Mouse (Mus musculus) kidney, postnatal 0 days (tissue): Measurements from ENCODE around the gene Rpgr. TPM values are rescaled to one million over a fixed set of nuclear protein-coding genes. Genes with fewer than 3 reads are reported as not detected.

Experiments
- ATAC-seq: fragments of 200-750 bp; cut with Nextera tagmentation; replicated peaks from 2 replicates; pipeline ENCODE4 v1.8.0; 2017; ENCODE audit warnings: low read depth, moderate number of reproducible peaks, moderate TSS enrichment, moderate library complexity; ENCODE audit not compliant: low FRiP score
- DNase-seq: peaks from one replicate; pipeline ENCODE4 v3.0.0-alpha.2; 2016; ENCODE audit warnings: low spot score
- H3K27ac ChIP-seq: fragments of 300-500 bp; sonication (generic); 2 replicates; pipeline ENCODE4 v1.5.1; 2014; ENCODE audit warnings: mild to moderate bottlenecking
- H3K27me3 ChIP-seq: fragments of 300-500 bp; sonication (generic); 2 replicates; pipeline ENCODE4 v1.6.1; 2014; ENCODE audit warnings: low read length, mixed read lengths; ENCODE audit not compliant: insufficient read depth
- H3K36me3 ChIP-seq: fragments of 300-500 bp; sonication (generic); 2 replicates; pipeline ENCODE4 v1.6.1; 2014; ENCODE audit warnings: low read length, mixed read lengths; ENCODE audit not compliant: insufficient read depth
- H3K4me1 ChIP-seq: fragments of 300-500 bp; sonication (generic); replicated peaks from 2 replicates; pipeline ENCODE4 v1.6.1; 2014; ENCODE audit warnings: antibody characterized with exemption, low read length, mixed read lengths; ENCODE audit not compliant: insufficient read depth
- H3K4me2 ChIP-seq: fragments of 300-500 bp; sonication (generic); 2 replicates; pipeline ENCODE4 v1.6.1; 2014; ENCODE audit warnings: mild to moderate bottlenecking, low read length, moderate library complexity, mixed read lengths
- H3K4me3 ChIP-seq: fragments of 300-500 bp; sonication (generic); replicated peaks from 2 replicates; pipeline ENCODE4 v1.5.1; 2014; ENCODE audit warnings: low read depth, low read length
- H3K9ac ChIP-seq: fragments of 300-500 bp; sonication (generic); 2 replicates; pipeline ENCODE4 v1.6.1; 2014; ENCODE audit warnings: low read depth, low read length
- H3K9me3 ChIP-seq: fragments of 300-500 bp; sonication (generic); replicated peaks from 2 replicates; pipeline ENCODE4 v1.6.1; 2016; ENCODE audit warnings: low read length, inconsistent platforms, mixed read lengths
- CTCF ChIP-seq: IDR thresholded peaks from 2 replicates; pipeline ENCODE4 v1.5.1; 2016; ENCODE audit warnings: antibody characterized with exemption, low read depth, mild to moderate bottlenecking, moderate library complexity
- WGBS: fragments of 180-500 bp; shearing (Covaris S2); extraction: QIAGEN DNeasy Blood & Tissue Kit; methylation state at CpG from one replicate; pipeline ENCODE4 v1.1.7; 2014; 5-methylcytosine and 5-hydroxymethylcytosine counted together
- polyA plus RNA-seq: library from polyadenylated mRNA; unstranded; fragments of >200 nt; fragmentation: Nextera tagmentation; extraction: Ambion mirVana; gene quantifications from 2 replicates; pipeline ENCODE4 v1.2.1, GENCODE M21; 2015

Rpgr gene
- polyA plus RNA-seq, result 16.8 and 17.2 TPM in 2 replicates

- Histone ChIP-seq H3K36me3 (no peaks in the 10 kb centered on the region), H3K27ac (peak within 1 kb of the TSS; percentile 75), H3K9ac (peak within 1 kb of the TSS; percentile 49), H3K4me2 (peak within 1 kb of the TSS; percentile 40), H3K27me3 (no peaks in the 10 kb centered on the region), H3K4me3 (peak within 1 kb of the TSS; percentile 45), H3K9me3 (no peaks in the 10 kb centered on the region), H3K4me1 (no peaks in the 10 kb centered on the region)
- peak; percentile 82 for TF ChIP-seq CTCF
- DNase-seq (peak; percentile 91), ATAC-seq (peak; percentile 99)
- WGBS, result 24% methylated on average over 47 of the region's 47 CpGs
Measured at GRCm38 (mm10) chrX:10216410-10216949, at the start of gene Rpgr. TSS of gene Rpgr (minus strand) at chrX:10216920.

- H3K9me3 ChIP-seq, result no peaks in the 10 kb centered on the region
- no peak overlapping the region for H3K27ac ChIP-seq
- no peak overlapping the region for H3K4me2 ChIP-seq
- no peaks in the 10 kb centered on the region for H3K4me1 ChIP-seq
- DNase-seq, result no peak
- no peak overlapping the region for H3K4me3 ChIP-seq
- 73% methylated on average over 5 of the region's 5 CpGs for whole genome bisulfite sequencing
- ATAC-seq, result no peak
- no peak overlapping the region for H3K9ac ChIP-seq
- H3K36me3 ChIP-seq, result no peaks in the 10 kb centered on the region
- H3K27me3 ChIP-seq, result no peaks in the 10 kb centered on the region
- no peak for TF ChIP-seq CTCF
Measured at GRCm38 (mm10) chrX:10258260-10258659, 41.5 kb upstream of the Rpgr start.

GRCm38 (mm10) chrX:10257774-10258173 is 41.1 kb upstream of the Rpgr start:
- WGBS, result 74% methylated on average over 1 of the region's 1 CpGs
- no peak for ATAC-seq

GRCm38 (mm10) chrX:10251852-10252504 is 35.3 kb upstream of the Rpgr start, which contains the start of gene Otc:
TSS of gene Otc (plus strand) at chrX:10252305.
- no peak for DNase-seq
- no peaks in the 10 kb centered on the region for H3K4me1 ChIP-seq
- no peak within 1 kb of the TSS for H3K27ac ChIP-seq

More at GRCm38 (mm10) chrX:10257774-10258173, 41.1 kb upstream of the Rpgr start:
- H3K9ac ChIP-seq, result no peak overlapping the region
- TF ChIP-seq CTCF, result no peak
- no peak overlapping the region for H3K4me3 ChIP-seq
- H3K4me1 ChIP-seq, result no peaks in the 10 kb centered on the region
- H3K4me2 ChIP-seq, result no peak overlapping the region
- H3K27me3 ChIP-seq, result no peaks in the 10 kb centered on the region
- no peak for DNase-seq
- no peak overlapping the region for H3K27ac ChIP-seq
- no peaks in the 10 kb centered on the region for H3K36me3 ChIP-seq
- no peaks in the 10 kb centered on the region for H3K9me3 ChIP-seq

GRCm38 (mm10) chrX:10251357-10251756 is 34.6 kb upstream of the Rpgr start:
- no peak for DNase-seq
- TF ChIP-seq CTCF, result no peak

More at GRCm38 (mm10) chrX:10251852-10252504, 35.3 kb upstream of the Rpgr start, which contains the start of gene Otc:
- no peaks in the 10 kb centered on the region for H3K36me3 ChIP-seq
- TF ChIP-seq CTCF, result no peak
- no peaks in the 10 kb centered on the region for H3K9me3 ChIP-seq
- no peak within 1 kb of the TSS for H3K9ac ChIP-seq
- ATAC-seq, result no peak
- 63% methylated on average over 2 of the region's 2 CpGs for WGBS
- no peaks in the 10 kb centered on the region for H3K27me3 ChIP-seq
- H3K4me2 ChIP-seq, result no peak within 1 kb of the TSS
- no peak within 1 kb of the TSS for H3K4me3 ChIP-seq

GRCm38 (mm10) chrX:10243916-10244315 is 27.2 kb upstream of the Rpgr start:
- no peaks in the 10 kb centered on the region for H3K27me3 ChIP-seq
- DNase-seq (no peak), ATAC-seq (no peak)
- H3K9ac ChIP-seq, result no peak overlapping the region
- H3K4me1 ChIP-seq, result no peaks in the 10 kb centered on the region
- no peak overlapping the region for H3K4me2 ChIP-seq
- no peak for TF ChIP-seq CTCF
- 59% methylated on average over 3 of the region's 3 CpGs for WGBS
- H3K4me3 ChIP-seq, result no peak overlapping the region
- H3K36me3 ChIP-seq, result no peaks in the 10 kb centered on the region
- H3K27ac ChIP-seq, result no peak overlapping the region
- H3K9me3 ChIP-seq, result no peaks in the 10 kb centered on the region

More at GRCm38 (mm10) chrX:10251357-10251756, 34.6 kb upstream of the Rpgr start:
- no peaks in the 10 kb centered on the region for H3K9me3 ChIP-seq
- H3K27ac ChIP-seq, result no peak overlapping the region
- H3K36me3 ChIP-seq, result no peaks in the 10 kb centered on the region
- ATAC-seq, result no peak
- H3K4me2 ChIP-seq, result no peak overlapping the region
- no peaks in the 10 kb centered on the region for H3K4me1 ChIP-seq
- no peak overlapping the region for H3K9ac ChIP-seq
- no peaks in the 10 kb centered on the region for H3K27me3 ChIP-seq
- H3K4me3 ChIP-seq, result no peak overlapping the region
